Mouse (Mus musculus): ENCODE results near the gene Slc29a1. TPM values are rescaled to one million over a fixed set of nuclear protein-coding genes. Genes with fewer than 3 reads are reported as not detected.

Slc29a1 gene
- polyA plus RNA-seq, 1 experiment: 358 TPM

DNA sequence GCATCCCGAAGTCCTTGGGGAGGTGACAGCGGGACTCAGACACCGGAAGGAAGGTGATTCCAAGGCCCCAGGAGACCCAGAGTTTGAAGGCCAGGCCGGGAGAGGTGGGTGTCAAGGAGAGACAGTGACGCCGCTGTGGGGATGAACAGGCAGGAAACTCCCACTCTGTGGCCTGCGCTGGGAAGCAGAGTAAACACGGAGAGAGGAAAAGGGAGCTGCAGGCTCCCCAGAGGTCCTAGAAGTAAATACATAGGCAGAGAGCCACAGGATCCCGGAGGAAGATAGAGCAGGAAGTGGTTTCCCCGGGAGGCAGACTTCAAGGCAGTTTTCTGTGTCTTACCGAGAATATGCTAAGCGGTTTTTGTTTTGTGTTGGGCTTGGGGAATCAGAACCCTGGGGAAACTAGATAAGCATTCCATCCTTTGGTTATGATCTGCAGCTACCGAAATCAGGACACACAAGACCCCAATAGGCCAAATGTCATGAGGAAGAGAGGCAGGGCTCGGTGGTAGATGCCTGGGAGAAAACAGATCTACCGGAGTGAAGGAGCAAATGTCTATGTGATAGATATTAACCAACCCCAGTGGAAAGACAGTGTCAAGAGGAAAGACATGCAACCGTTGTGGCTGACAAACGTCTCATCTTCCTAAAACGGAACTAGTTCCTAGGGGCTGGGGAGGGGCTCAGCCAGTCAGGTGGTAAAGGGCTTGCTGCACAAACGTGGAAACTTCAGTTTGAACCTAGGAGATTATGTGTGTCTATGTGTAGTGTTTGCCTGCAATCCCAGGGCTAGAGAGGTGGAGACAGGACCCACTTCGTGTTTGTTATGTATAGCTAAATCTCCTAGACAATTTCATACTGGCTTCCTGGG lies 20.2 kb upstream of the Slc29a1 start:
- peak overlapping the region; percentile 98 for H3K27ac ChIP-seq (ENCODE audit: control insufficient read depth, insufficient read depth, low read length)
- H3K4me3 ChIP-seq (ENCODE audit: control insufficient read depth, insufficient read depth, low read length): peak overlapping the region; percentile 49
- TF ChIP-seq POLR2A (IDR thresholded peaks at IDR 0.05; ENCODE audit: control insufficient read depth, extremely low read depth, insufficient read depth, low read length, poor library complexity) (0 out of 2 replicates have a peak, but pooled peaks have one; percentile 9), CTCF (IDR thresholded peaks at IDR 0.05; ENCODE audit: borderline replicate concordance, control insufficient read depth, extremely low read depth, insufficient read depth, low read length, poor library complexity) (0 out of 2 replicates have a peak, but pooled peaks have one; percentile 39)
- DNase-seq: peak; percentile 57
- WGBS: 2% methylated on average over 20 of the region's 20 CpGs
- peaks cover 21% of the 10 kb centered on the region for H3K4me1 ChIP-seq (replicated peaks; ENCODE audit: control insufficient read depth, insufficient read depth, low read length)
- no peaks in the 10 kb centered on the region for H3K36me3 ChIP-seq (ENCODE audit: control insufficient read depth, insufficient read depth, low read length)
- no peaks in the 10 kb centered on the region for H3K27me3 ChIP-seq (ENCODE audit: control insufficient read depth, insufficient read depth, low read length)

DNA sequence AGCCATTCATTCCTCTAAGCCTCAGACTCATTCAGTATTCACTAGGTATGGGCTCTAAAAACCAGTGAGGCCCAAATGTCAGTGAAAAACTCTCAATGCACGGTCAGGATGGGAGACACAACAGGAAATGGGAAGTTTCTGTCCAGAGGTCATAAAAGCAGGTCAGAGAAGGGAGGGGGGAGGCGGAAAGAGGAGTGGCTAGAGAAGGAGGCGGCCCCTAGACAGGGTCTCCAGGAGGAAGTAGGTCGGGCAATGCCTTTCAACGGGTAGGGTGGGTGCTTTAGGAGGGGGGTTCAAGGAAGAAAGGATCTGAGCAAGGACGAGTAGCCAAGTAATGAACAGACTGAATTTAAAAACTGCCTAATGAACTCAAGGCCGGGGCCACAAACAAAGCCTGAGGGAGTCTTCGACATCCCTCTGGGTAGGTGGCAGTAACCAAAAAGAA lies 19.6 kb upstream of the Slc29a1 start:
- WGBS: 8% methylated on average over 8 of the region's 8 CpGs
- peaks cover 21% of the 10 kb centered on the region for H3K4me1 ChIP-seq (replicated peaks; ENCODE audit: control insufficient read depth, insufficient read depth, low read length)

DNA sequence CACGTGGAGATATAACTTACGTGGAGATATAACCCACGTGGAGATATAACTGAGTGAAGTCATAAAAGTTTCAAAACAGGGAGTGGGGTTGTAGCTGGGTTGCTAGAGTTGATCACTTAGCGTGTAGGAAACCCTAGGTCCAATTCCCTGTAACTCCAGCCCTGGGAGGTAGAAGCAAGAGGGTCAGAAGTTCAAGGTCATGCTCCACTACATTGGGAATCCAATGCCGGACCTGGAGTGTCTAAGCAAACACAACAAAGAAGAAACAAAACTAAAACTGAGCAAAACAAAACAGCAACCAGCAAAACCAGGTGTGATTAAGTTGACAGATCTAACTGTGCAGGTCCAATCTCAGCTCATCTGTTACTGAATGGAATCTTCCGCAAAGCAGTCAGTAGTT lies 18.2 kb upstream of the Slc29a1 start:
- 95% methylated on average over 6 of the region's 6 CpGs for WGBS
- H3K4me3 ChIP-seq (ENCODE audit: control insufficient read depth, insufficient read depth, low read length): no peak overlapping the region
- H3K27ac ChIP-seq (ENCODE audit: control insufficient read depth, insufficient read depth, low read length): peak overlapping the region; percentile 56; the same call in 1 of the 2 replicates
- DNase-seq: no peak
- no peak for TF ChIP-seq CTCF (IDR thresholded peaks at IDR 0.05; ENCODE audit: borderline replicate concordance, control insufficient read depth, extremely low read depth, insufficient read depth, low read length, poor library complexity)
- TF ChIP-seq POLR2A (IDR thresholded peaks at IDR 0.05; ENCODE audit: control insufficient read depth, extremely low read depth, insufficient read depth, low read length, poor library complexity): no peak
- H3K27me3 ChIP-seq (ENCODE audit: control insufficient read depth, insufficient read depth, low read length): no peaks in the 10 kb centered on the region
- no peaks in the 10 kb centered on the region for H3K36me3 ChIP-seq (ENCODE audit: control insufficient read depth, insufficient read depth, low read length)
- H3K4me1 ChIP-seq (replicated peaks; ENCODE audit: control insufficient read depth, insufficient read depth, low read length): peaks cover 21% of the 10 kb centered on the region

More for the DNA sequence above, 19.6 kb upstream of the Slc29a1 start:
- DNase-seq: peak; percentile 71
- H3K27ac ChIP-seq (ENCODE audit: control insufficient read depth, insufficient read depth, low read length): peak overlapping the region; percentile 98
- H3K27me3 ChIP-seq (ENCODE audit: control insufficient read depth, insufficient read depth, low read length): no peaks in the 10 kb centered on the region
- no peaks in the 10 kb centered on the region for H3K36me3 ChIP-seq (ENCODE audit: control insufficient read depth, insufficient read depth, low read length)
- H3K4me3 ChIP-seq (ENCODE audit: control insufficient read depth, insufficient read depth, low read length): peak overlapping the region; percentile 49
- TF ChIP-seq POLR2A (IDR thresholded peaks at IDR 0.05; ENCODE audit: control insufficient read depth, extremely low read depth, insufficient read depth, low read length, poor library complexity) (peak; percentile 55), CTCF (IDR thresholded peaks at IDR 0.05; ENCODE audit: borderline replicate concordance, control insufficient read depth, extremely low read depth, insufficient read depth, low read length, poor library complexity) (no peak)

DNA sequence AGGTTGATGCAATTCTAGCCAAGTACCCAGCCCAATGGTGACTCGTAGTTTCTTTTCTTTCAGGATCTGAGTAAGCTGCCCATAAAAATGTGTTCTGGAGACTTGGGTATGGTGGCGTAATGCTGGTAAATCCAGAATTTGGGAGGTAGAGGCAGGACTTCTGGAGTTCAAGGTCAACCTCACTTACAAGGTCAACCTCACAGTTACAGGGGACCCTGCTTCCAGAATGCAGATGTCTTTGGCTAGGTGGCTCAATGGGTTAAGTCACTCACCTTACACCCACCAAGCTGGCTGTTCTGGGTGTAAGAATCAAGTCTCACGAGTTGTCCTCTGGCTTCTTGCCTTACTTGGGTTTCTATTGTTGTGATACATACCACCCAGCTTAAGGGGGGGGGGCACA lies 17.3 kb upstream of the Slc29a1 start:
- TF ChIP-seq CTCF (IDR thresholded peaks at IDR 0.05; ENCODE audit: borderline replicate concordance, control insufficient read depth, extremely low read depth, insufficient read depth, low read length, poor library complexity) (no peak), POLR2A (IDR thresholded peaks at IDR 0.05; ENCODE audit: control insufficient read depth, extremely low read depth, insufficient read depth, low read length, poor library complexity) (no peak)
- H3K4me1 ChIP-seq (replicated peaks; ENCODE audit: control insufficient read depth, insufficient read depth, low read length): peaks cover 21% of the 10 kb centered on the region
- H3K27ac ChIP-seq (ENCODE audit: control insufficient read depth, insufficient read depth, low read length): no peak overlapping the region
- no peaks in the 10 kb centered on the region for H3K36me3 ChIP-seq (ENCODE audit: control insufficient read depth, insufficient read depth, low read length)
- no peak for DNase-seq
- no peaks in the 10 kb centered on the region for H3K27me3 ChIP-seq (ENCODE audit: control insufficient read depth, insufficient read depth, low read length)
- 93% methylated on average over 3 of the region's 3 CpGs for WGBS
- H3K4me3 ChIP-seq (ENCODE audit: control insufficient read depth, insufficient read depth, low read length): no peak overlapping the region

DNA sequence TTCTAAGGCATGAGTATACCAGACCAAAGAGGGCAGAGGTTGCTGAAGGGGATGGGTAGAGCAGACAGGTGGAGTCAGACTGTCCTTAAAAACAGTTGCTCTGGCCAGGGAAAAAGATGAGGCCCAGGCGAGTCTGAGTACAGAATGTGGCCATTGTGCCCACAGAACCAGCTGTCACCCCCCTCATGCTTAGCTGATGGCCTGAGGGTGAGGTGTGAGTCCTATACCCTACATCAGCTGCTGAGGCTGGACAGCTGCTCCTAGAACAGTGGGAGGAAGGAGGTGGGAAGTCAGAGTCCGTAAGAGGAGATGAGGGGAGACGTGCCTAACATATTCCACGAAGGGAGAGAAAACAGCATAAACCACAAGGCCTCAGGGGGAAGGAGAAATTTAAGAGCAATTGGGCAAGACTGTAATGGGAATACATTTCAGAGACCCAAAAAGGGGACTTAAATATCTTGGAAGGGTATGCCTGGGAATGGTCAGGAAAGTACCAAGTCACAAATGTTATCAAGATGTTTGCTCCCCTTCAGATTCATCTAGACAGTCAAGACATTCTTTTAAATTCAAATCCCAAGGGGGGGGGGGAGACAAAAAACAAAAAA lies 16.7 kb upstream of the Slc29a1 start:
- Histone ChIP-seq H3K4me3 (ENCODE audit: control insufficient read depth, insufficient read depth, low read length) (no peak overlapping the region), H3K27me3 (ENCODE audit: control insufficient read depth, insufficient read depth, low read length) (no peaks in the 10 kb centered on the region), H3K4me1 (replicated peaks; ENCODE audit: control insufficient read depth, insufficient read depth, low read length) (peaks cover 16% of the 10 kb centered on the region), H3K27ac (ENCODE audit: control insufficient read depth, insufficient read depth, low read length) (no peak overlapping the region), H3K36me3 (ENCODE audit: control insufficient read depth, insufficient read depth, low read length) (no peaks in the 10 kb centered on the region)
- DNase-seq: no peak
- WGBS: 88% methylated on average over 4 of the region's 4 CpGs
- TF ChIP-seq POLR2A (IDR thresholded peaks at IDR 0.05; ENCODE audit: control insufficient read depth, extremely low read depth, insufficient read depth, low read length, poor library complexity) (no peak), CTCF (IDR thresholded peaks at IDR 0.05; ENCODE audit: borderline replicate concordance, control insufficient read depth, extremely low read depth, insufficient read depth, low read length, poor library complexity) (no peak)

DNA sequence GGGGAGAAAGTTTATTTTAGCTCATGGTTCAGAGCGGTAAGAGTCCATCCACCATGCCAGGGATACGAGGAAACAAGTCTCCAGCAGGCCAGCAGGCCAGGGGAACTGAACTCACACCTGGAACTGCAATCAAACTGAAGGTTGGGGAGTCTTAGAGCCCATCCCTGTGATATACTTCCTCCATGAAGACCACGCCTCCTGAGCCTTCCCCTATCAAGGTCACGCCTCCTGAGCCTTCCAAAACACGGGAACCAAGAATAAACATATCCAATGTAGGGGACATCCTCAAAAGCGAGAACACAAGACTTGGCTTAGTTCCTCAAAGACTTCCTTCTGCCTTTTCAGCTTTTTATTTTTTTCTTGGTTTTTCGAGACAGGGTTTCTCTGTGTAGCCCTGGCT lies 13.5 kb upstream of the Slc29a1 start:
- Histone ChIP-seq H3K27me3 (ENCODE audit: control insufficient read depth, insufficient read depth, low read length) (no peaks in the 10 kb centered on the region), H3K27ac (ENCODE audit: control insufficient read depth, insufficient read depth, low read length) (no peak overlapping the region), H3K4me1 (replicated peaks; ENCODE audit: control insufficient read depth, insufficient read depth, low read length) (peaks cover under 1% of the 10 kb centered on the region), H3K4me3 (ENCODE audit: control insufficient read depth, insufficient read depth, low read length) (no peak overlapping the region), H3K36me3 (ENCODE audit: control insufficient read depth, insufficient read depth, low read length) (no peaks in the 10 kb centered on the region)
- no peak for DNase-seq
- 70% methylated on average over 7 of the region's 7 CpGs for WGBS
- TF ChIP-seq POLR2A (IDR thresholded peaks at IDR 0.05; ENCODE audit: control insufficient read depth, extremely low read depth, insufficient read depth, low read length, poor library complexity) (no peak), CTCF (IDR thresholded peaks at IDR 0.05; ENCODE audit: borderline replicate concordance, control insufficient read depth, extremely low read depth, insufficient read depth, low read length, poor library complexity) (no peak)
